Mouse (Mus musculus): ENCODE measurements at regions not wholly inside any gene's neighbourhood (a gene's known extent, or its start where the extent isn't known, plus 50 kb on each side); places are given as distances from the start of the nearest gene placed in this dataset.

- TF ChIP-seq CTCF (IDR thresholded peaks at IDR 0.05 in 2 of 3, conservative IDR thresholded peaks at IDR 0.05 in 1 of 3; ENCODE audit: control insufficient read depth in 1 of 3, insufficient read depth in 1 of 3, low read depth in 2 of 3, low read length in 3 of 3, poor library complexity in 1 of 3, severe bottlenecking in 1 of 3) (no peak), RCOR1 (IDR thresholded peaks at IDR 0.05; ENCODE audit: low read depth, low read length) (no peak), SIN3A (IDR thresholded peaks at IDR 0.05; ENCODE audit: low read length) (no peak), KAT2A (conservative IDR thresholded peaks at IDR 0.05; ENCODE audit: low read depth, low read length) (no peak), POLR2AphosphoS5 (IDR thresholded peaks at IDR 0.05; ENCODE audit: borderline replicate concordance, low read depth, low read length) (no peak), MYC (IDR thresholded peaks at IDR 0.05; ENCODE audit: low read depth, low read length) (no peak), TBP (IDR thresholded peaks at IDR 0.05; ENCODE audit: low read depth, low read length) (no peak), POLR2A (IDR thresholded peaks at IDR 0.05; ENCODE audit: control insufficient read depth in 1 of 2, insufficient read depth in 1 of 2, low read depth in 1 of 2, low read length in 2 of 2, poor library complexity in 1 of 2) (no peak), TCF12 (IDR thresholded peaks at IDR 0.05; ENCODE audit: low read depth, low read length) (no peak), GATA1 (IDR thresholded peaks at IDR 0.05; ENCODE audit: low read depth, low read length) (no peak), POLR2AphosphoS2 (IDR thresholded peaks at IDR 0.05; ENCODE audit: low read length) (no peak), ZC3H11A (IDR thresholded peaks at IDR 0.05; ENCODE audit: low read depth, low read length) (no peak), E2F4 (IDR thresholded peaks at IDR 0.05; ENCODE audit: borderline replicate concordance, low read depth, low read length) (no peak), EP300 (IDR thresholded peaks at IDR 0.05; ENCODE audit: low read depth in 1 of 2, low read length in 2 of 2) (no peak)
These were observed 246.9 kb upstream of the Ercc4 start for GRCm38 (mm10) chr16:12862561-12862960.
